Mouse (Mus musculus) embryo, embryonic 10 days (tissue): ENCODE measurements around the gene Trappc6a.
"Not testable (repeated sequence)": the region's sequence is repeated elsewhere in the genome, so short reads cannot be mapped to it uniquely, and the experiment has no call there.

Experiments used
- DNase-seq: peaks from one replicate; pipeline ENCODE4 v3.0.0-alpha.2; 2015; ENCODE audit warnings: low spot score

Gene Trappc6a

GRCm38 (mm10) chr7:19489525-19489924, 18.7 kb upstream of the Trappc6a start:
- no peak for DNase-seq

- DNase-seq = peak; percentile 58
Measured at GRCm38 (mm10) chr7:19491731-19492130, 16.5 kb upstream of the Trappc6a start.

GRCm38 (mm10) chr7:19494751-19495474, 13.3 kb upstream of the Trappc6a start:
- DNase-seq = no peak

- peak; percentile 56 for DNase-seq
Measured at GRCm38 (mm10) chr7:19495521-19496213, 12.5 kb upstream of the Trappc6a start.

GRCm38 (mm10) chr7:19496214-19496555, 12.0 kb upstream of the Trappc6a start:
- DNase-seq = no peak

GRCm38 (mm10) chr7:19498326-19498725, 9.9 kb upstream of the Trappc6a start:
- no peak for DNase-seq

GRCm38 (mm10) chr7:19500420-19501363, 7.5 kb upstream of the Trappc6a start:
- no peak for DNase-seq

GRCm38 (mm10) chr7:19501658-19502057, 6.5 kb upstream of the Trappc6a start:
- no peak for DNase-seq

- DNase-seq = peak; percentile 70
Measured at GRCm38 (mm10) chr7:19503481-19504068, 4.6 kb upstream of the Trappc6a start.

- peak; percentile 62 for DNase-seq
Measured at GRCm38 (mm10) chr7:19506326-19506725, 1.9 kb upstream of the Trappc6a start.

- DNase-seq = peak; percentile 88
Measured at GRCm38 (mm10) chr7:19506969-19507611, 1.1 kb upstream of the Trappc6a start.

GRCm38 (mm10) chr7:19507612-19507981, 598 bp upstream of the Trappc6a start:
- DNase-seq = peak; percentile 37

GRCm38 (mm10) chr7:19508924-19509568, 851 bp downstream of the Trappc6a start:
- DNase-seq = peak; percentile 35

GRCm38 (mm10) chr7:19509786-19510185, 1.6 kb downstream of the Trappc6a start:
- DNase-seq = no peak

- not testable (repeated sequence) for DNase-seq
Measured at GRCm38 (mm10) chr7:19511934-19512333, 3.7 kb downstream of the Trappc6a start.

- no peak for DNase-seq
Measured at GRCm38 (mm10) chr7:19512353-19512752, 4.2 kb downstream of the Trappc6a start.

GRCm38 (mm10) chr7:19517652-19518365, 9.6 kb downstream of the Trappc6a start, which contains the start of gene Nkpd1:
Gene Nkpd1, plus strand, starts transcription at chr7:19517838.
- peak; percentile 62 for DNase-seq

GRCm38 (mm10) chr7:19520032-19520431, 11.8 kb downstream of the Trappc6a start:
- peak; percentile 32 for DNase-seq

- peak; percentile 31 for DNase-seq
Measured at GRCm38 (mm10) chr7:19523017-19523756, 15.0 kb downstream of the Trappc6a start.
